Mouse (Mus musculus) kidney, adult 2 months (tissue): ENCODE measurements around the gene Trim2. TPM values are rescaled to one million over a fixed set of nuclear protein-coding genes. Genes with fewer than 3 reads are reported as not detected.
A peak's percentile ranks its signal among the peaks of the same experiment; 100 is the strongest.

Source experiments
- DNase-seq: peaks from one replicate; pipeline ENCODE4 v3.0.0; 2021
- H3K27ac ChIP-seq: fragments of 200-500 bp; 2 replicates; pipeline ENCODE4 v1.5.1; 2012; ENCODE audit warnings: low read depth, low read length, control low read depth, inconsistent platforms; ENCODE audit not compliant: insufficient read depth
- H3K27me3 ChIP-seq: fragments of 200-500 bp; replicated peaks from 2 replicates; pipeline ENCODE4 v1.6.1; 2012; ENCODE audit warnings: mild to moderate bottlenecking, moderate library complexity, low read length, inconsistent platforms; ENCODE audit not compliant: control insufficient read depth, insufficient read depth
- H3K36me3 ChIP-seq: fragments of 200-500 bp; 2 replicates; pipeline ENCODE4 v1.6.1; 2012; ENCODE audit warnings: mild to moderate bottlenecking, moderate library complexity, low read length, inconsistent platforms; ENCODE audit not compliant: control insufficient read depth, insufficient read depth
- H3K4me1 ChIP-seq: fragments of 200-500 bp; 2 replicates; pipeline ENCODE4 v1.6.1; 2011; ENCODE audit warnings: low read length; ENCODE audit not compliant: control insufficient read depth, insufficient read depth
- H3K4me3 ChIP-seq: fragments of 200-500 bp; 2 replicates; pipeline ENCODE4 v1.5.1; 2011; ENCODE audit warnings: mild to moderate bottlenecking, low read depth, low read length, control low read depth; ENCODE audit not compliant: insufficient read depth
- CTCF ChIP-seq: fragments of 200-500 bp; conservative IDR thresholded peaks from 2 replicates; pipeline ENCODE4 v1.5.1; 2011; ENCODE audit warnings: low read depth, mild to moderate bottlenecking, control low read depth, low read length, moderate library complexity, mixed read lengths; ENCODE audit not compliant: insufficient read depth, insufficient read length
- POLR2A ChIP-seq: fragments of 200-500 bp; IDR thresholded peaks from one replicate; pipeline ENCODE4 v1.6.1; 2011; ENCODE audit warnings: low read depth, low read length, control low read depth
- WGBS: fragments of 180-500 bp; shearing (Covaris S2); methylation state at CpG from one replicate; pipeline ENCODE4 v1.1.7; 2018; 5-methylcytosine and 5-hydroxymethylcytosine counted together
- polyA plus RNA-seq: library from polyadenylated mRNA; depleted of rRNA; stranded (reverse); fragments of >200 nt; gene quantifications from 2 replicates; pipeline ENCODE4 v1.2.3, GENCODE M21; 2012

The Trim2 gene
- polyA plus RNA-seq, 1 experiment: 44.5 TPM

- Histone ChIP-seq H3K36me3 (no peaks in the 10 kb centered on the region), H3K4me1 (no peaks in the 10 kb centered on the region; the same call in 1 of the 2 replicates), H3K27me3 (no peaks in the 10 kb centered on the region; the same call in 1 of the 2 replicates), H3K4me3 (no peak overlapping the region), H3K27ac (no peak overlapping the region)
- DNase-seq: no peak
- TF ChIP-seq CTCF: no peak
- TF ChIP-seq POLR2A: no peak
- WGBS: 95% methylated on average over 3 of the region's 3 CpGs
Observed at GRCm38 (mm10) chr3:84131369-84131768, 175.3 kb downstream of the Trim2 start.

DNA sequence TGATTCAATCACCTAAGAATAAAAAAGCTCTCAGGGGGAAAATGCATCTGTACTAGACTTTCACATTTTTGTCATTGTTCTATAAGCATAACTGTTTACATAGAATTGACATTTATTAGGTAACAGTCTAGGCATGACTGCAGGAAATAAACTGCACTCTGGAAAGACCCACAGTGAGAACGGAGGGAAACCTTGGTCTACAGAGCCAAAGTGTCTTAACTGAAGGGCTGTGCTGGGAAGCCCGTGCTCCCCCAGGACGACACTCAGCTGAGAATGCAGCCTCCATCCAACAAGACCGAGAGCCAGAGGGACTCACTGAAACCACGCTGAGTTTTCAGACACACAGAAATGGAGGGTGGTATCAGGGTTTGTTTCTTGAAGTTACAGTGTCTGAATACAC, 175.9 kb downstream of the Trim2 start:
- Histone ChIP-seq H3K27ac (no peak overlapping the region), H3K4me3 (no peak overlapping the region), H3K4me1 (no peaks in the 10 kb centered on the region; the same call in 1 of the 2 replicates), H3K36me3 (no peaks in the 10 kb centered on the region), H3K27me3 (no peaks in the 10 kb centered on the region; the same call in 1 of the 2 replicates)
- WGBS: 85% methylated on average over 5 of the region's 5 CpGs
- no peak for TF ChIP-seq POLR2A
- no peak for TF ChIP-seq CTCF
- no peak for DNase-seq

DNA sequence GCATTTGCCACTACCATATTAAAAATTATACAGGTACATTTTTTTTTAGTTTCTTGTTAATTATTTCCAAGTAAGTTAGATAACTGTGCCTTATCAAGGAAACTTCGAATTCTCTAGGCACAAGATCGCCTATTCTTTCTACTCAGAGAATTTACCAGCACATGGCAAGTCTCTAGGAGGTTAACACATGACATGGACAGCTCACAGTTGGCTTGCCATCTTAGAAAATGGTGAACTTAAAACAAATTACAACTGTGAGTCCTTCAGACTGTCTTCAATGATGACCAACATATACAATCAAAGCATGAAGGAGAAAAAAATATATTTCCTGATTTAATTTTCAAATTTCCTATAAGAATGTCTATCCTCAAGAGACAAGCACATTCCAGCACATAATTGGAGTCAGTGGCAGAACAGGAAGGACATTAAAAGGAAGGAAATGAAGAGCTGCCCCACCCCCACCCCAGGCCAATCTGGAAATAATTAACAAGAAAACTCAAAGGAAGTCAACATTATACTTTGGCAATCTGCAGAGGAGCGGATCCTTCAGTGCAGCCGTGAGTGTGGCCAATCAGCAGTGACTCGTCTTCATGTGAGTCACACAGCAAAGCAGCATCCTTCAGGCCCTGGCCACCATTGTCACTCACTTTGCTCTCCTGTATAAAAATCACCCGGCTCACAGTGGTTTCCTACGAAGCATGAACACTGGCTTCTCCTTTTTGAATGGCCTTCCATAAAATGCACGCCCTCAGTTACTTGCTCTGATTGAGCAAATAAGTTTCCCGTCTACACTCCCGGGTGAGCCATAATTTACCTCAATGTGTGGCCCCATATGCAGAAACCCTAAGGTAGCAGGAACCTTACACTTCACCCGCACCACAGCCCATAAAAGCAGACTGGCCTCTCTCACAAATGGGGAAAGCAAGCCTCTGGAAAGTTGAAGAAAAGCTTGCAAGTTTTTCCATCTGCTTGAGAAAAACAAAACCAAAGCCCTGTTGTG, 177.5 kb downstream of the Trim2 start:
- TF ChIP-seq POLR2A: no peak
- TF ChIP-seq CTCF: no peak
- H3K27ac ChIP-seq: no peak overlapping the region
- no peaks in the 10 kb centered on the region; the same call in 1 of the 2 replicates for H3K27me3 ChIP-seq
- H3K36me3 ChIP-seq: no peaks in the 10 kb centered on the region
- no peak overlapping the region for H3K4me3 ChIP-seq
- DNase-seq: peak; percentile 27
- 39% methylated on average over 11 of the region's 11 CpGs for WGBS
- H3K4me1 ChIP-seq: no peaks in the 10 kb centered on the region; the same call in 1 of the 2 replicates

GRCm38 (mm10) chr3:84127431-84127830, 179.2 kb downstream of the Trim2 start:
- TF ChIP-seq POLR2A: no peak
- no peak for TF ChIP-seq CTCF

DNA sequence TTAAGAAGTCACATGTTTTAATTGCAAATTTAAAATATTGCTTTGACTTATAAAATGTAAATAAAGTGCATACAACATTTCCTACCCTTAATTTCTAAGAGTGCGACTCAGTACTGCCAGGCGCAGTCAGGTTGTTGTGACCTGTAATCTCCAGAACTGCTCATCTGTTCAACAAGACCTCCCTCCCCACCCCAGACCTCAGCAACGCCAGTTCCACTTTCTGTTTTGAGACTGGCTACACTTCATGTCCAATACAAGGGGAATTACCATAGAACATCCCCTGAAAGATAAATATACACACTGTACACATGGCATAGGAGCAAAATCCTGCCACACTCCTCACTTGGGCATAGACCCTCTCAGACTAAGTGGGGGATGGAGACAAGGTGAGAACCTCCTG, 180.0 kb downstream of the Trim2 start:
- Histone ChIP-seq H3K27me3 (no peaks in the 10 kb centered on the region; the same call in 1 of the 2 replicates), H3K27ac (no peak overlapping the region), H3K36me3 (no peaks in the 10 kb centered on the region), H3K4me3 (no peak overlapping the region), H3K4me1 (no peaks in the 10 kb centered on the region; the same call in 1 of the 2 replicates)
- TF ChIP-seq POLR2A: no peak
- TF ChIP-seq CTCF: no peak
- 90% methylated on average over 3 of the region's 3 CpGs for WGBS
- no peak for DNase-seq

More at GRCm38 (mm10) chr3:84127431-84127830, 179.2 kb downstream of the Trim2 start:
- WGBS: 59% methylated on average over 2 of the region's 2 CpGs
- H3K27ac ChIP-seq: no peak overlapping the region
- H3K4me1 ChIP-seq: no peaks in the 10 kb centered on the region; the same call in 1 of the 2 replicates
- DNase-seq: peak; percentile 38
- no peaks in the 10 kb centered on the region for H3K36me3 ChIP-seq
- no peak overlapping the region for H3K4me3 ChIP-seq
- no peaks in the 10 kb centered on the region; the same call in 1 of the 2 replicates for H3K27me3 ChIP-seq

GRCm38 (mm10) chr3:84125704-84126289, 180.9 kb downstream of the Trim2 start:
- 79% methylated on average over 6 of the region's 6 CpGs for WGBS

More at GRCm38 (mm10) chr3:84125704-84126289, 180.9 kb downstream of the Trim2 start:
- H3K4me3 ChIP-seq: no peak overlapping the region
- no peaks in the 10 kb centered on the region; the same call in 1 of the 2 replicates for H3K27me3 ChIP-seq
- no peaks in the 10 kb centered on the region; the same call in 1 of the 2 replicates for H3K4me1 ChIP-seq
- H3K36me3 ChIP-seq: no peaks in the 10 kb centered on the region
- H3K27ac ChIP-seq: no peak overlapping the region
- no peak for DNase-seq
- TF ChIP-seq CTCF (no peak), POLR2A (no peak)
